Comparison of ENCODE assay signal across 10 mouse cellular contexts in the genomic region with DNA sequence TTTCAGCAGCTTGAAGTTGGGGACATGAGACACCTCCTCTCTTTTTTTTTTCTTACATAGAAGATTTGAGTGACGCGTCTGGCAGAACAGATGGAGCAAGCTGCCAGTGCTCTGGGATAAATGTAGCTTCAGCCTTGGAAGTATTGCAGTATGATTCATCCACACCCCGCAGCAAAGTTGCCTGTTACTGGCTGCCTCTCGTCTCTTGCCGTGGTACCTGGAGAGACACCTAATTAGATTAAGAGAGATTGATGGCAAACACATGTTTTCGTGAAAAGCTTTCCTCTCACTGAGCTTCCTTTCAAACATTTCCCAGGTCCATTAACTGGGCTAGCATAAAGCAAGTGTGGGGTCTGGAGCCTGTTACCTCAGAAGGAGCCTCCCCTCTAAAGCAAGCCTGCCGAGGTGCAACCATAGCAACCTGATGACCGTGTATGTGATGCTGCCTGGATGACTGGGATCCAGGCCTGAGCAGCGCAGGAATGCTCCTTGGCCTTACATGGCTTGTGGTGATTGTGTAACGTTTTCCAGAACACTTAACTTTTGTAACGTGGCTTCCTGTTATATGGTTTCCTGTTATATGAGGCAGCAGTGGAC.
DNase-seq lines count a peak whose midpoint lies in the region; ATAC-seq lines count a peak whose summit lies in the region.
"Had no signal": no experiment of that assay in that cellular context is flagged by ENCODE, and none has a peak within 500 bp of the region (broad histone marks: within the 10 kb centered on the region; RNA-seq: fewer than 3 reads in every experiment).

No protein-coding gene starts in this region.

- H3K9me3 ChIP-seq in forebrain, embryonic 11.5 days (ENCODE audit: control insufficient read depth, low read length) = no peaks in the 10 kb centered on the region

- no peak overlapping the region for H3K4me3 ChIP-seq in forebrain, embryonic 11.5 days (ENCODE audit: low read depth, low read length)

- H3K27me3 ChIP-seq in forebrain, embryonic 11.5 days (ENCODE audit: control insufficient read depth, insufficient read depth, low read length) = no peaks in the 10 kb centered on the region
- H3K27me3 ChIP-seq: Patski had no signal

- ATAC-seq in forebrain, embryonic 11.5 days (replicated peaks; ENCODE audit: low FRiP score) = peak; percentile 71; the same call in 1 of the 2 replicates
- ATAC-seq: Patski had no signal

- intact Hi-C loops in heart, postnatal 14 days (cut with DNase I) = no loop called here

- H3K27ac ChIP-seq in forebrain, embryonic 11.5 days (ENCODE audit: low read depth, low read length) = no peak overlapping the region
- H3K27ac ChIP-seq: liver, embryonic 14.5 days had no signal

- no peak overlapping the region for H3K4me2 ChIP-seq in forebrain, embryonic 11.5 days (ENCODE audit: low read depth, low read length, severe bottlenecking)

- WGBS in forebrain, embryonic 11.5 days = 66% methylated on average over 11 of the region's 11 CpGs

- peak; percentile 82 for DNase-seq in MN1 (ENCODE audit: low spot score)
- peak; percentile 44 for DNase-seq in cerebellum, adult 11-12 months
- peak; percentile 68 for DNase-seq in forebrain, embryonic 11.5 days (ENCODE audit: low spot score)
- peak; percentile 35 to 48 for DNase-seq in heart, postnatal 14 days
- DNase-seq in left cerebral cortex, adult 9 months (ENCODE audit: low spot score in 2 of 2) = peak; percentile 65 to 76
- peak; percentile 88 for DNase-seq in right cerebral cortex, adult 18-20 months
- DNase-seq in natural killer cell, adult 2 months (ENCODE audit: low spot score in 2 of 2) = no peak
- no peak for DNase-seq in ovary, adult 18-20 months (ENCODE audit: low spot score)

- no peaks in the 10 kb centered on the region for H3K36me3 ChIP-seq in forebrain, embryonic 11.5 days (ENCODE audit: control insufficient read depth, insufficient read depth, low read length)

- no peak overlapping the region for H3K9ac ChIP-seq in forebrain, embryonic 11.5 days (ENCODE audit: low read length)
- H3K9ac ChIP-seq: liver, embryonic 14.5 days had no signal

- H3K4me1 ChIP-seq in forebrain, embryonic 11.5 days (replicated peaks; ENCODE audit: control insufficient read depth, insufficient read depth, low read length) = no peaks in the 10 kb centered on the region

Comparison
In these comparisons a context has a peak if more than half of its experiments do, and no peak if none do; other contexts are left out.
1. DNase-seq: peak in MN1 (single experiment), cerebellum, adult 11-12 months (single experiment), forebrain, embryonic 11.5 days (single experiment), heart, postnatal 14 days (2 of 2), left cerebral cortex, adult 9 months (2 of 2) and right cerebral cortex, adult 18-20 months (single experiment); none in natural killer cell, adult 2 months (0 of 2) and ovary, adult 18-20 months (single experiment).